Mouse (Mus musculus) gonadal fat pad, adult 2 months (tissue): ENCODE results near the gene Cpne8. TPM values are rescaled to one million over a fixed set of nuclear protein-coding genes. Genes with fewer than 3 reads are reported as not detected.
"Not testable (repeated sequence)": the region's sequence is repeated elsewhere in the genome, so short reads cannot be mapped to it uniquely, and the experiment has no call there.

Experiments
- DNase-seq: peaks from one replicate; pipeline ENCODE4 v3.0.0-alpha.2; 2012; ENCODE audit warnings: low read depth
- polyA plus RNA-seq: library from polyadenylated mRNA; depleted of rRNA; stranded (reverse); fragments of >200 nt; gene quantifications from 2 replicates; pipeline ENCODE4 v1.2.3, GENCODE M21; 2012

The Cpne8 gene
- polyA plus RNA-seq, 1 experiment: 21.9 TPM

DNA sequence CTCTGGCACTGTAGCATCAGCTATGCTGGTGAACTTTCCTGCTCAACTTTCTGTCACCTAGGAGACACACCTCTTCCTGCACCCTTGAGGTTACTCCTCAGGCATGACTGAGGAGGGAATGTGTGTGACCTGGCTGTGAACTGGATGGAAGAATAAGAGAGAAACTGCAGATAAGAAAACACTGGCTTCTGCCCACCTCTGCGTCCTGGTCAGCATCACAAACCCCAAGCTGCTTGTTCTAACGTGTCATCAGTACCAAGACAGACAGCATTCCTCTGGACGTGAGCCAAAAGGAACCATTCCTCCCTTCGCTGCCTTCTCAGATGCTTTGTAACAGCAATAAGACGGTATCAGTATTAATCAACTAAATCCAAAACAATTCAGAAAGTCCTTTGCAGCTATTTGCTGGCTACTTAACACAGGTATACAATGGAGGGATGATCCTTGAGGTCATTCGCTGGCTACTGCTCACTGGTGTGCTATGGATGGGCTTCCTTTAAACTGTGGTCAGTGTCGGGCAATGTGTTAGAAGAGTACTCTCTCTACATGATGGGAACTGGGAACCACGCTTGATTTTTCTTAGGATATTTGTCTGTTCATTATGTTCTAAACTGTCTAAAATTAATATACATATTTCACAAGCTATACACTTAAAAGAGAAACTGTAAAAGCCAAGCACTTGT lies 63.0 kb downstream of the Cpne8 start:
- peak; percentile 66 for DNase-seq

DNA sequence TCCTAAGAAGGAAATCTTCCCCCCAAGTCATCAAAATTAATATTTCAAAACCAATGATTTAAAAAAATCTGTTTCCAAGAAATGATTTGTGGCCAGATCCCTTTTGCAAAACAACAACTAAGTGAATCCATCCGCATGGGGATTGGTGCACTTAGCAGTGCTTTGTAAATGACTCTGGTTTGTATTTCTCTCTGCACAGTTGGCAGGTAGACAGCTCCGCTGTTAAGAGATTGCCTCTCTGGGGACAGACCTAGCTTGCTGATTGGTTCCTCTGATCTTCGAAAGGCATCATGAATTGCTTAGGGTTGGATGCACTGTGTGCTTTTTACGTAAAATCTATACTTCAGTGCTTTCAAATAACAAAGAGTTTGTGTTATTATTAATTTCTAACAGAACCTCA lies 68.5 kb downstream of the Cpne8 start:
- DNase-seq: not testable (repeated sequence)

DNA sequence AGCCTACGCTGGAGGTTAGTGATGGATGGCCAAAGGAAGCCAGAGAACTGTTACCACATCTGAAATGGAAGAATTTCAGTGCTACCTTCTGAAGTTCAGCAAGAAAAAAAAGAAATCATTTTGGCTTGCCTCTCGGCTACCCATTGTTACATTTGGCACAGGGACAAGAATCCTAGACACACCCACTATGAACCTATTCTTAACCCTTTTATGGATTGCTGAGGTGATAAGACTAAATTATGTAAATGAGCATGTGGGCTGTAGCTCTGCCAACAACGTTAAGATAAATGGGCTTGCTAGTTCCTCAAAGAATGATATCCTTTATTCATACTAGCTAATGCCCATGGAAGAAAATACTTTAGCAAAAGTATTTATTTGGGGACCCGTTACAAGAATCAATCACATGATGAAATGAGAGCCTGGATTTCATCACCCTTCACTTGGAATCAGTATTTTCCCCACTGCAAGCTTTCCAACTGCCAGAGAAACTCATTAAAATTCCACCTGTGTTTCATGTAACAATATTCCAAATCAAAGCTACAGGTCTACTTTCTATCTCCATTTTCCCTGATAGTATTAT lies 69.3 kb downstream of the Cpne8 start:
- peak; percentile 31 for DNase-seq

DNA sequence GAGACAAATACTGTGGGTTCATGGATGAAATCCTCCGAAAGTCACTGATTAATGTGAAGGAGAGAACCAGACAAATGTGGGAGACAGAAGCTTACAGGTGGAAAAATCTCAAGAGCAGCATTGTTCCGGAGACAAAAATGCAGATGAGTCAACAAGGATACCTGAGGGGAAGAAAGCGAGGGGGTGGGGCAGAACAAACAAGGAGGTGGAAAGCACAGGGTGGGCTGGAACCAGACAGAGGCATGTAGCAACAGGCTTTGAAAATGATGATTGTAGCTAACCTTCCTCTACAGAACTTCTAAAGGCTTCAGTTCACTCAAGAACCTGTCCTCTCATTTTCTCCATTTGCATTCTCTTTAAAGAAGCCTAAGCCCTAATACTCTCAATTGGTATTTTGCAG lies 70.9 kb downstream of the Cpne8 start:
- no peak for DNase-seq

DNA sequence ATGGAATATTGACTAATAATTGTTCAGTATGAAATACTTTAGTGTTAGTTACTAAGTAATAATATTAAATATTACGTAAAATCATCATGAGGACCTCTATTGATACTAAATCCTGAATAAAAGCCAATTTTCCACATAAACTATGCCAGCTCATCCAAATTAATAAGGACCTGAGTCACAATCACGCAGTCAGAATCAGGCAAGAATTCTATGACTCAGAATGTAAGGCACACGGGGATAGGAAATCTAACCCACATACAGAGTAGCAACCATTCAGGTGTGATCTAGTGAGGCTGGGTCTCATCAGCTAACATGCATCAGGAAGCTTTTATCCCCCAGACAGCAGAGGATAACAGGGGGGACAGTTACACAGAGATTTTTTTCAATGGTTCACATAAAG lies 72.1 kb downstream of the Cpne8 start:
- no peak for DNase-seq

DNA sequence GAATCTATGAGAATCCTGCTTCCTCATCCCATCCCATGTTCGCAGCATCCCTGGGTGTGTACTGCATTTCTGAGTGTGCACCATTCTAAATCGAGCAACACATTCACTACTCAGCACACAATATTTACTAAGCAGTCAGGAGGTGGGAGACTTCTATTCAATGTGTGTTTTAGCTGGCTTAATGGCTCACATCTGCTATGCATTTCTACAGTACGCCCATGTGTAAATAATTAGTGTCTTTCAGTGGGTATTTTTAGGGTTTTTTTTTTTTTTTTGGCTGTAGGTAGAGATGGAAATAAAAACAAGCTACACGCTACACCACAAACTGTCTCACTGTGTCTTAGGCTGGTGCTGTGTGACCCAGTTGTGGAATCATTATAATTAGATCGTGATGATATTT lies 75.6 kb downstream of the Cpne8 start:
- no peak for DNase-seq

DNA sequence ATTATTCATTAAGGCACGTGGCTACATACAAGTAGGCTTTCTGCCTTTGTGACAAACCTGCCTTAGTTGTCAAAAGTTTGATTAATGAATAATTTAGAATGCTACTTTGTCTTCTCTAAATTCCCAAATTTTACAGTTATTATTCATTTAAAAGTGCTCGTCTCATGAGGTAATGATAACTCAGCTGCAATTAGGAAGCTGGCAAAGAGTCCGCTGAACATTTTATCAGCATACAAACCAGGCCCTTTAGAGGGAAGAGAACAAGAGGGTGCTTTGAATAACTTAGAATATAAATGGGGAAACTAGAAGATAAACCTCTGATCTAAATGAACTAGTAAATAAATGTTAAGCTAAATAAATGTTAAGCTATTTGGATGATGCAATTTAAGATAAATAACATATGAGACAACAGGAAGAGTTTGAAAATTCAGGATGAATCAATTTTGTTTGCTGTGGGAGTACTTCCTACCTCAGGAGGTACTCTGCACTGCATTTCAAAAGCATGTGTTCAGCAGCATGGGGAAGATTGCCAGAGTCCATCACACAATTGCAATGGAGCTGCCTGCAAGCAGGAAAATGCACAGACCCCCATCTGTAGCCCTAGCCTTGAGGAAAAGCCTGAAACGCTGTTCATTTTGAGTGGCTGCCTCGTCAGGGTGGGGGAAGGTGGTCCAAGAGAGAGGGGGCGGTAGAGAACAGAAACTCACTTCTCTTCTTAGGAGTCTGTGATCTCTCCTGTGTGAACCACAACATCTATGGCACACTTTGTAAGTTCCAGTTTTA lies 81.3 kb downstream of the Cpne8 start:
- no peak for DNase-seq

DNA sequence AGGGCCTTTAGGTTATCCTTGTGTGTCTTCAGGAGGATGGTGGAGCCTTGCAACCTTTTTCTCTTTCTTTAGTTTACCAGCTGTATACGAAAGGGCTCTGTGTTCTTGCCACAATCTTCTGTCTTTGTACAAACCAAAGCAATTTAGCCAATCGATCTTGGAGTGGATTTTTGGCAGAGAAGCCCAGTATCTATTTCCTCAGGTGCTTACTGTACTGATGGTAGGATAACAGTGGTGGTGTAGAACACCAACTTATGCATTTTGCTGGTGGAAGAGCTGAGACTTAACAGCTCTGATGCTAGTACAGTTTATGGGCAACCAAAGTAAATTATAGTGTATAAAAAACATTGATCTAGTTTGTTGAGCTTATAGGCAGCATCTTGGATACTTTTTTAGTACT lies 83.6 kb downstream of the Cpne8 start:
- peak; percentile 57 for DNase-seq

DNA sequence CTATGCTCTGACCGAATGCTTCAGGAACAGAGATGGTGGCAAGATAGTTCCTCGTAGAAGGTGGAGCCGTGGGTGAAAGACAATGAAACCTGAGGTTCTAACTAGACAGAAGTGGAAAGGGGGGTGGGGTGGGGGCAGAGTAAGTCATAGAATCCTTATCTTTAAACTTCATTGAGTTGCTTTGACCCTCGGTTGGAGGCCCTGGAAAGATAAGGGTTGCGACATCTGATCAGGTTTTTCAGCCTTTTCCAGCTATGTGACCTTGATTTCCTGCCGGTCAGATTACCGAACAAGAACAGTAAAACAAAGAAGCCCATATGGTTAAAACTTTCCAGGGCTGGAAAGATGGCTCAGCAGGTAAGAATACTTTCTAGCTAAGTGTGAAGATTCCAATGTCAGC lies 89.6 kb downstream of the Cpne8 start:
- no peak for DNase-seq

DNA sequence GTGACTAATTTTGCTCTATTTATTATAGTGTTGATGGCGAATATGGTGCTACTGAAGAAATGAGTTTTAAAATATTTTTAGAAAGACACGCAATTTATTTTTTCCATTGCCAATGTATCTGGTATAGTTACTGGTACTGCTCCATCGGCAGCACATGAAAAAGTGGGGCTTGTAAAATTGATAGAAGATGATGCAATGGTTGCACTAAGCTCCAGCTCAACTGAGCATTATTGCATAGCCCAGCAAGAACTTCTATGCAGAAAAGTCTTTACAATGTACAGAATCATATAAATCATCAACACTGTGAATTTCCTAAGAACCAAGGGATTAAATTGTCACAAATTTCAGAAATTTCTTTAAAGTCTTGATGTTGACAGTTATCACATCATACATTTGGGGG lies 101.8 kb downstream of the Cpne8 start:
- no peak for DNase-seq

DNA sequence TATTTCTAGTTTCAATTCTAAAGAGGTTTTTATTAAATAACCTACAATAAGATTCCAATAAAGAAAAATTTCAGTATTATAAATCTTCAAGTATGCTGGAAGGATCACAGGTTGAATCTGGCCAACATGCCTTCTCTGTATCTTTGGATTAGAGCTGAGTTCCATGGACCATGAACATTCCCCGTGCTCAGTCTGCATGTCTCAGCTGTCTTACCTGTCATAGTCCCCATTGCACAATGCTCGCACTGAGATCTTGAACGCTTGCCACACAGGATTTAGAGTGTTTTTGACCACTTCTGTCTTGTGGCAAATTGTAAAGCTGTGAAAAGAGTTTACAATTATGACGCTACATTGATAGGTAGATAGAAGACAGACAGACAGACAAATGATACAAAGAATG lies 110.0 kb downstream of the Cpne8 start:
- no peak for DNase-seq

DNA sequence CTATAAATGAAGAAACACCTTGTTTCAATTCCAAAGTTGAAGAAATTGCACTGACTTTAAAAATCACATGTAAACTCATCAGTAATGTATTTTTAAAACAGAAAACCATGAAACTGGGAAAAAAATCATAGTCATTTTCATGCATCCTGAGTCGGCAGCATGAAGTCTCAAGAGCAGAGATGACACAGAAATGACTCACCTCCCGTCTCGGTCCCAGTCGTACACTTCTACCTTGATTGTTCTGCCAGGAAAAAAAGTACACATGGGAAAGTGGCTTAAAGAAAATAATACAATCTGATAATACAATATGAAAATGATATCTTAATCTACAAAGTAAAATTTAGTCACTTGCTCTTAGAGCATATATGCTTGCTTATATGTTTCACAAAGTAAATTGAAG lies 111.2 kb downstream of the Cpne8 start:
- no peak for DNase-seq

DNA sequence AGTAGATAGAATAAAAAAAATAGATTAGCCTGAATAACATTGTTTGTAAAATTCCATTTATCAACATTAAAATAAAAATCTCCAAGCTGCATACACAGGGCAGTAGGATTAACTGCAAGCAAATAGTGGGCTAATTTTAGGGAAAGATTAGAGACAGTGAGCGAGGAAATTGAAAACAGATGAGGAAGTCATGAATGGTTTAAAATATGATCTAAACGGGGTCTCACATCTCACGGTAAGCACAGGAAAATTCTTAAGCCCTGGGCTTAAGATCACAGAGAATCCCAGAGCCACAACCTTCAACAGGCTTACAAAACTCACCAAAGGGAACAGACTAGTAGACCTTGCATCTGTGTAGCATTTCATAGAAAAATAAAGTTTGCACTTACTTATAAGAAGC lies 115.2 kb downstream of the Cpne8 start:
- no peak for DNase-seq

DNA sequence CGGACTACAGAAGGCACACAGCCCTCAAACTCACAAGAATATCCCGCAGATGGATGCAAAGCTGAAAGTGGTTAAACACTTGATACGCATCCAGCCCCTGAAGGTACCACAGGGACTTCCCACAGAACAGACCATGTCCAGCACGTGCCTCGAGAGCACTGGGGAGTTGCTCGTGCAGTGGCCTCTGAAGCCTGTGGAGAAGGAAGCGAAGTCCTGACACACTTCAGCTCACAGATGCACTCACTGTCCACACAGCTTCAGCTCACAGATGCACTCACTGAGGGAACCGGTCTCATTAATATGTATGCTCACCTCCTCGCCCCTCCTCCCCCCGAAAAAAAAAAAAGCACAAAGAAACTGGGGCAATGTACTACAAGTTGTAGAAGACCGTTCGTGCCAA lies 117.6 kb downstream of the Cpne8 start:
- no peak for DNase-seq

DNA sequence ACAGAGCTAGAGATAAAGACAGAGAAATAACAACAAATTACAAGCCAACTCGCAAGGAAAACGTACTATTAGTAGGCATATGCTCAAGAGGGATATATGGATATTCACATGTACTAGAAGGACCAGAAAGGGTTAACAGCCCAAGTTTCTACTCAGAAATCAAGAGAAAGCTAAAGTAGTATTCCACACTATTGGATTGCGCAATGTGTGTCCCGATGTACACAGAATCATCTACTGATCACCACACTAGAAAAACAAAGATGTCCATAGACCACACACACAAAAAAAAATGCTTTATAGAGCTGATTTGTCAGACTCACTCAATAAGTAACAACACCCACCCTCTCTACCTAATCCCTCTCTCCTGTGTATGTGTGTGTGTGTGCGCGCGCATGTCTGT lies 130.6 kb downstream of the Cpne8 start:
- DNase-seq: no peak

DNA sequence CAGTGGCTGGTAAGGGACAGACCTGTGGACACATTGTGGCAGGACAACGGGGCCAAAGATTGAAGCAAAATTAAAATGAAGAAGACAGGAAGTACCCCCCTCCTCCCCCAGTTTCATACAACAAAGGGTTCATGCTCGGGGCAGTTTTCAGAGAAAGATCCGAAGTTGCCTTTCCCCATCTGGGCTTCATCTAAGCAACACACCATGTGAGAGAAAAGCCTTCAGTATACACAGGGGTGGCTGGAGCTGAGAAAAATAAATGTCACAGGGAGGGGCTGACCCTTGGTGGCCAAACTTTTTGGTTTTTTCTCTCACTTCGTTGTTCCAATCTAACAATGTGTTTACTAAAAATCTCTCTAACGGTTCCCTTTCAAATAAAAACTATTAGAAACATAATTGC lies 135.8 kb downstream of the Cpne8 start:
- no peak for DNase-seq

DNA sequence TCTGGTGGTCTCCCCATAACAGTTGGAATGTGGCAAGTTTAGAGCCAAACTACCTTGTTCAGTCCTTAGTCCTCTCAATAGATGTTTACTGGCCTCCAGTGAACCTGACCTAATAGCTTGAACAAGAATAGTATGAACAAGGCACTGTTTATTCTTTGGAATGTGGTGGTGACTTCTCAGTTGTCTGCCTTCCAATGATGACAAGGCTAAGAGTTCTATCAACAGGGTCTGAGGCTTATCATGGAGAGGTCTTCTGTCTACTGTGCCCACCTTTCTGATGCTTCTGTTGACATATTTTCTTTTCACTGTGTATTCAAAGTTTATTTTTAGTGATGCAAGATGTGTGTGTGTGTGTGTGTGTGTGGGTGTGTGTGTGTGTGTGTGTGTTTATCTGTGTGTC lies 137.1 kb downstream of the Cpne8 start:
- DNase-seq: no peak

DNA sequence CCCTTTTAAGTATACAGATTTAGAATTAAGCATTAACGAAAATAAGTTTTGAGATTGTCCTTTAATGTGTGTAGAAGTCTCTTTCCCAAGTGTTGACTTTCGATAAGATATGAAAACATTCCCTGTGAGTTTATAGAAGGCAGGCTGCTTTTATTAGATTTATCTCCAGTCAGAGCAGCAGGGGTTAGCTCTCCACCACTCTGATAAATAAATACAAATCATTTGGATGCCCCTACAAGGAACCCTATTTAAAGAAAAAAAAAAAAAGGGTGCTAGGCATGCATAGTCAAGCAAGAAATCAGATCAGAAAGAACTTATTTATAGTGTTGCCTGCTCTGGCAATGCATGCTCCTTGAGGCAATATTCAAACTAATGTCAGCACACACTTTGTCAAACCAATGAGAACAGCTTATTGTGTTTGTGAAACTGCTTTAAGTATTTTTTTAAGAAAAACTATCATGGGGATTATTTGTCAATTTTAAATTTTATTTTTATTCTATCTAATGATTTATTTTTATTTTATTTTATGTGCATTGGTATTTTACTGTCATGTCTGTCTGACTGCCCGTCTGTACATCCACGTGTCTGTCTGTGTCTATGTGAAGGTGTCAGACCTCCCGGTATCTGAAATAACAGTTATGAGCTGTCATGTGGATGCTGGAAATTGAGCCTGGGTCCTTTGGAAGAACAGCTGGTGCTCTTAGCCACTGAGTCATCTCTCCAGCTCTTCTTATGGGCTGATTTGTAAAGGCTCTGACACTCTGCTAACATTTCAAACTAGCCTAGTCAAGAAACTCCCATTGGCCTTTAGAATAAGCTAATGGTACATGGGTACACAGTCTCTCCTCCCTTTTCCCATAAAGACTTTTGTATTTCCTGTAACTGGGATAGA lies 142.7 kb downstream of the Cpne8 start:
- no peak for DNase-seq

DNA sequence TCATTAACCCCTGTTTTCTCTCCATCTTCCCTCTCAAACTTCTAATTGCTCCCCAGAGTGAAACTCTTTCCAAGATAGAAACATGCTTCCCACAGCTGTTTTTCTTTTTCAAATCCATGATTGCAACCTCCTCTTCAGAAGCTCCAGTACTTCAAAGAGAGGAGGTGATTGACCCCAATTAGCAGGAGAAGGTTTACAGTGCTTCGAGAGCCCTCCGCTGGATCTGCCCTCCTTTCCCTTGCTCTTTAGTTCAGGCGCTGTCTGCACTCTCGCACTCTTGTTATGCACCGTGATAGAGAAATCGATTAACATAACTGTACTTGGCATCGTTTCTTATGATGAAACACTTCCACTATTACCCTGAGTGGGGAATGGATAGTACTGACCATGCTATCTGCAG lies 143.5 kb downstream of the Cpne8 start:
- no peak for DNase-seq

DNA sequence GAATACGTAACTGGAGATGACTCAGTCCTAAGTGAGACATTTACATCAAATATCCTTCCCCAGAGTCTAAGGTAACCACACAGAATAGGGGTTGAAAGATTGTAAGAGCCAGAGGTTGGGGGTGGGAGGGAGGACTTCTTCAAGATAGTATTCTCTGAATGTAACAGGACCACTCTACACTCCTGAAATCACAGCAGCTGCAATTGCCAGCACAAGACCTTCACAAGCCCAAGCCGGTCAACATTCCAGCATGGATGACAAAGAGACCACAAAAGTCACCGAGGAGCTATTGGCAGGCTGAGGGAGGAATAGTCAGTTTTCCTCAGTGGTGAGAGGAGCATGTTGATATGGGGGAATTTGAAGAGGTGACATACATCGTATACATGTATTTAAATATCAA lies 166.5 kb downstream of the Cpne8 start:
- DNase-seq: no peak

DNA sequence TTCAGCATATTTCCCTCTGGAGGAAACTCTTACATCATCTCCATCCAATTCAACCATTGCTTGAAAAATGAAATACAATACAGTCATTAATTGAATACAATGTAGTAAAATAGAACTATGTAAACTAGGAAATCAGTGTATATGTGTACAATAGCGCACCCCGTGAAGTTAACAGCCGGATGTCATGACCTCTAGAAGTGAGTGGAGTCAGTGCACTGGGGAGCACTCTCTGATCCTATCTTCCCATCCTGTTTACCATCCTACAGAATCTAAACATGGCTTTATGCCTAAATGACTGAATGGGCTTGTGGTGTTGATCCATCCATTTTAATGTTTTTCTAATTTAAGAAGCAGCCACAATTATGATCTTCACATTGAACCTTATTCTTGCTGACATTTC lies 182.2 kb downstream of the Cpne8 start:
- DNase-seq: no peak

DNA sequence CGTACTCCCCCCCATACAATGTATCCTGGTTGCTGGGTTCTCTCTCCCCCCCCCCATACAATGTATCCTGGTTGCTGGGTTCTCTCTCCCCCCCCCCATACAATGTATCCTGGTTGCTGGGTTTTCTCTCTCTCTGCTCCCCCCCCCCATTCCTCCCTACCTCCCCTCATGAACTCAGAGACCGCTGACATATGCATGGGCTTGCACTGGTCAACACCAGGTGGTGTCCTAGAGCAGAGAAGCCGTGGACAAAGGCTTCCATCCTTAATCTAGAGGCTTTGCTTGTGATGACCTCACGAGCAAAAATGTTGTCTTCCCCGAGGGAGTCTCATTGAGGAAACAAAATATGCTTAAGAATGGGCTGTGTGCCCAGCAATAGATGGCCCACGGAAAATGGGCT lies 187.7 kb downstream of the Cpne8 start:
- peak; percentile 12 for DNase-seq
